Mouse (Mus musculus): Measurements from ENCODE around the gene 2900026A02Rik.

The 2900026A02Rik gene

GRCm38 (mm10) chr5:113119861-113120465 is 101.1 kb downstream of the 2900026A02Rik start:
- no peak for DNase-seq

- no peak for DNase-seq
These were observed 101.7 kb downstream of the 2900026A02Rik start for GRCm38 (mm10) chr5:113119291-113119690.

GRCm38 (mm10) chr5:113118695-113119094 is 102.3 kb downstream of the 2900026A02Rik start:
- DNase-seq = peak; percentile 26 to 48

GRCm38 (mm10) chr5:113117361-113117760 is 103.7 kb downstream of the 2900026A02Rik start:
- no peak for DNase-seq

- no peak for DNase-seq
These were observed 105.1 kb downstream of the 2900026A02Rik start for GRCm38 (mm10) chr5:113115896-113116295.

GRCm38 (mm10) chr5:113114264-113115225 is 106.5 kb downstream of the 2900026A02Rik start:
- no peak for DNase-seq

- DNase-seq = no peak
These were observed 107.9 kb downstream of the 2900026A02Rik start for GRCm38 (mm10) chr5:113113120-113113519.

- no peak for DNase-seq
These were observed 109.7 kb downstream of the 2900026A02Rik start for GRCm38 (mm10) chr5:113111336-113111735.

GRCm38 (mm10) chr5:113110929-113111328 is 110.1 kb downstream of the 2900026A02Rik start:
- no peak for DNase-seq

- DNase-seq = peak; percentile 42 to 45
These were observed 111.4 kb downstream of the 2900026A02Rik start for GRCm38 (mm10) chr5:113109651-113110050.

- no peak for DNase-seq
These were observed 112.8 kb downstream of the 2900026A02Rik start for GRCm38 (mm10) chr5:113108165-113108764.

GRCm38 (mm10) chr5:113107709-113108108 is 113.3 kb downstream of the 2900026A02Rik start:
- DNase-seq = no peak

GRCm38 (mm10) chr5:113106594-113106993 is 114.4 kb downstream of the 2900026A02Rik start:
- DNase-seq = no peak

GRCm38 (mm10) chr5:113105481-113105880 is 115.6 kb downstream of the 2900026A02Rik start:
- peak; percentile 70 to 74 for DNase-seq

GRCm38 (mm10) chr5:113105035-113105434 is 116.0 kb downstream of the 2900026A02Rik start:
- no peak for DNase-seq

- no peak for DNase-seq
These were observed 118.6 kb downstream of the 2900026A02Rik start for GRCm38 (mm10) chr5:113102455-113102854.

- DNase-seq = no peak
These were observed 119.6 kb downstream of the 2900026A02Rik start for GRCm38 (mm10) chr5:113101457-113101856.

GRCm38 (mm10) chr5:113100422-113100821 is 120.6 kb downstream of the 2900026A02Rik start:
- no peak for DNase-seq

- DNase-seq = peak; percentile 97 to 99
These were observed 121.5 kb downstream of the 2900026A02Rik start for GRCm38 (mm10) chr5:113099546-113099945.

- DNase-seq = no peak
These were observed 123.5 kb downstream of the 2900026A02Rik start for GRCm38 (mm10) chr5:113097551-113097950.

- DNase-seq = no peak
These were observed 125.6 kb downstream of the 2900026A02Rik start for GRCm38 (mm10) chr5:113095456-113095855.

GRCm38 (mm10) chr5:113092406-113092805 is 128.6 kb downstream of the 2900026A02Rik start:
- DNase-seq = no peak

GRCm38 (mm10) chr5:113091162-113091561 is 129.9 kb downstream of the 2900026A02Rik start:
- peak; percentile 83 to 89 for DNase-seq
